Mouse (Mus musculus) thymus, postnatal 25 days (tissue): ENCODE results near the gene Olfr1367.

Source experiments
- DNase-seq: peaks from one replicate; pipeline ENCODE4 v3.0.0; 2022

Gene Olfr1367

DNA sequence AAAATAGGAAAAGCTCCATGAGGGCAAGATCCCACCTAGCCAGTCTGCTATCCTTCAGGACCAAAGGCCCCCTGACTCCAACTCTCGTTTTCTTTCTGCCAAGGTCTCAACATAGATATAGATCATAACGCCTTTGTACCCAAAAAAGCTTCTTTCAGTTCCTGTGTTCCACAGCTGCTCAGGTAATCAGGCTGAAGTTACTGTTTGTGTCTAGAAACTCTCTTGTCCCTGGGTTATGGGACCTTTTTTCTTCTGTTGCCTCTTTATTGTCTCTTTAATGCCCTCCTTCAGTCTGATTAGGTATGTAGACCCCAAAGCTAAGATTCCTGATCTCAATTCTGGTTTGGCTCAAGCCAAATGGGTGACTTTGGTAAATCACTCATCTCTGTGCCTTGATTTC is 50.8 kb downstream of the Olfr1367 start:
- no peak for DNase-seq
